Mouse (Mus musculus) Patski (cell line): Measurements from ENCODE around the gene Osbpl2. TPM values are rescaled to one million over a fixed set of nuclear protein-coding genes. Genes with fewer than 3 reads are reported as not detected.

ENCODE experiments used
- ATAC-seq: fragments of 100-300 bp; one replicate; pipeline ENCODE4 v1.8.0; 2021
- CTCF ChIA-PET: fragments of 350-600 bp; sonication (Branson Sonifier 250); formaldehyde crosslinking; loops from one replicate; lab custom pipeline; 2022; ENCODE audit warnings: inconsistent platforms; lab: Charles Lee
- POLR2A ChIA-PET: fragments of 350-600 bp; sonication (Branson Sonifier 250); formaldehyde crosslinking; loops from one replicate; lab custom pipeline; 2022; ENCODE audit warnings: antibody characterized with exemption, inconsistent platforms; lab: Charles Lee
- DNase-seq: peaks from one replicate; pipeline ENCODE4 v3.0.0-alpha.2; 2011; ENCODE audit warnings: low read depth, low spot score
- H3K27me3 ChIP-seq: fragments of 371-371 bp; one replicate; pipeline ENCODE4 v1.5.1; 2021
- CTCF ChIP-seq: fragments of 100-300 bp; IDR thresholded peaks from one replicate; pipeline ENCODE4 v1.5.1; 2021
- in situ Hi-C: fragments of 300-500 bp; cut with MboI; formaldehyde crosslinking; loops from 3 replicates; pipeline ENCODE4 v1.11.1; 2018; ENCODE audit warnings: low pct_unique_long_range_greater_than_20kb, mixed read lengths
- polyA plus RNA-seq: library from polyadenylated mRNA; unstranded; gene quantifications from one replicate; pipeline ENCODE4 v1.2.3, GENCODE M21; 2021

Gene Osbpl2
- polyA plus RNA-seq, 1 experiment from 2014 or later: 41.0 TPM

DNA sequence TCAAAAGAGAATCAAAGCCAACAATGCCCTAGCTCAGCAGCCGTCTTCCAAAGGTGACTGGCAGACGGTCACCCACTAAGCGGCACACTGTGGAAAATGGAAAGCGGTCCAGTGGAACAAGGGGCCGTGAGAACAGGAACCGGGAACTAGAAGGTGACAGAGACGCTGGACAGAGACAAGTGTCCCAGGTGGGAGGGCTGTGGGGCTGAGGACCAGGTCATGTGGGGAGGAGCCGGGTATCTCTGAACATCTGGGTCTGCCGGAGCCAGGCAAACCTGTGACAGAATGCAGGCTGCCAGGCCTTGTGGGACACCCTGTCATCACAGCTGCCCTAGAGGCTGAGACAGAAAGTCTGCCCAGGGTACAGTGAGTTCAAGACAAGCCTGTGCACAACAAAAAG, 85.4 kb downstream of the Osbpl2 start:
- ATAC-seq (no peak), DNase-seq (no peak)
- no peak for TF ChIP-seq CTCF
- no peaks in the 10 kb centered on the region for H3K27me3 ChIP-seq
- ChIA-PET CTCF (interaction anchor here (1.2 to 2.3 kb wide), 4 partner anchors 23 to 47 kb away, joined by 5 to 10 read pairs (median 6); no protein-coding TSS in a partner anchor), POLR2A (interaction anchor here (1.2 kb wide), 1 partner anchor 19 kb away, joined by 3 read pairs; no protein-coding TSS in a partner anchor)
- in situ Hi-C loops: loop anchor here (25.0 kb wide), 1 partner anchor 1383 kb away; the partner anchor contains the start of genes Prpf6, Samd10, Uckl1 and Zfp512b

DNA sequence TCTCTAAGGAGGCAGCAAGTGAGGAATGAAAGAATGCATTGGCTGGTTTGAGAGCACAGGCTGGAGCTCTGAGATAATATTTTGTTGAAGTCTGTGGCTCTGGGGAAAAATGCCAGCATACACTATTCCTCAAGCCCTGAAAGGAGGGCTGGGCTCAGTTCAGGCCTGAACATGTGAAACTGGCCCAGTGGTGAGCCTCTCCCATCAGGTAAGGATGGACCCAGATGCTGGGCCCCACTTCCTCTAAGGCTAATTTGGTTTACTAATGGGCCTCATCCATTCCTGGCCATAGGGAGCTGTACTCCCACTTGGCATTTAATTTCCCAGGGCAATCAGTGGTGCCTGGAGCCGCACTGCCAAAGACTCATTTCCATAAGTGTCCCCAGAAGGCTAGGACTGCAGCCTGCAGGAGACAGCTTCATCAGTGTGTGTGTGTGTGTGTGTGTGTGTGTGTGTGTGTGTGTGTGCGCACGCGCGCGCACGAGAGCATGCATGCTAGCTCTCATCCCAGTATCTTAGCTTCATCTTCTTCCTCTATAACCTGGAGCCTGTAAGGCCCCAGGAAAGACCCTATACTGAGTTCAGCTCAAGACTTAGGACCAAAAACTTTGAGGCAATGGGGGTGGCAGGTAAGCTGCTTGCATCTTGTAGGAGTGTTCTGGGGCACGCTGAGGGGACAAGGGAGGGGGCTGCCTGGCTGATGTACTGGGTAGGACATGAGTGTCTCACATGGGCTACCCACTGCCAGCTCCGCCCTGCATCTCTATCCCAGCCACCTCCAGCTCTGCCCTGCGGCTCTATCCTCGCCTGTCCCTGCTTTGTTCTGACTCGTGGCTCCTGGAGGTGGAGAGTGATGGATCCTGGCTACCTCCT, 86.2 kb downstream of the Osbpl2 start:
- POLR2A ChIA-PET: interaction anchor here (1.0 to 1.2 kb wide), 3 partner anchors 20 to 32 kb away, joined by 3 read pairs; no protein-coding TSS in a partner anchor
- ATAC-seq: no peak

DNA sequence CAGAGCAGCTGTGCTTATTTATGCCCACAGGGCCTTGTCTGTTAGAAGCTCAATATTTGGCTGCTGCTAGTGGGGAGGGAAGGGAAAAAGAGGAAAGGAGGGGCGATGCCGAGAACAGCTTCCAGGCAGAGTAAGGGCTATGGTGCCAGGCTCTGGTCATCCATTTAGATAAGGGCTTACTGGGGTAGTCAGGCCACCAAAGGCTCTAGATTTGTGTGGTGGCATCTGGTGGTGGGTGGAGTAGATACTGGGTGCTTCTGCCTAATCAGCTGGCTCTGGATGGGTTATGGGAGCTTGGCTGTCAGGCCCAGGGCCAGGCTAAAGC, 86.8 kb downstream of the Osbpl2 start:
- POLR2A ChIA-PET: interaction anchor here (1.0 to 1.1 kb wide), 2 partner anchors 30 to 32 kb away, joined by 3 read pairs; no protein-coding TSS in a partner anchor

More for the DNA sequence above, 86.2 kb downstream of the Osbpl2 start:
- in situ Hi-C loops: loop anchor here (25.0 kb wide), 1 partner anchor 1382 kb away; the partner anchor contains the start of genes Prpf6, Samd10, Uckl1 and Zfp512b
- no peaks in the 10 kb centered on the region for H3K27me3 ChIP-seq
- DNase-seq: no peak
- CTCF ChIA-PET: interaction anchor here (1.2 to 2.3 kb wide), 5 partner anchors 12 to 46 kb away, joined by 5 to 10 read pairs (median 5); no protein-coding TSS in a partner anchor
- no peak for TF ChIP-seq CTCF

DNA sequence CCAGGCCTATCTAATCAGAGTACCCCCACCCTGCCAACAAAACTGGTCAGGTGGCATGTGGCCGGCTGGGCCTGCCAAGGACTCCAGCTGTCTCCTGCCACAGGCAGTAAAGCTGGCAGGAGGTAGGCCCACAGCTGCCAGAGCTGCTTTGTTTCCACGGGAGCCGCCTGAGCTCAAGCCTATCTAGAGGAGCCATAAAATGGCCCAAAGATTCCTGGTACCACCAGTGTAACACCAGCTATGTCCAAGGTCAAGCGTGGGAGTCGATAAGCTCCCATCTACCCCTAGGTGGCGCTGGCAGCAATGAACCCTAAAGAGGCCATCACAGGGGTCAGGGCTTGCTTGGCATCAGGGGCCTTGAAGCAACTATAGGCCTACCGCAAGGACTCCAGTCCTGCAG, 88.7 kb downstream of the Osbpl2 start:
- H3K27me3 ChIP-seq: no peaks in the 10 kb centered on the region
- no peak for TF ChIP-seq CTCF
- ATAC-seq (peak; percentile 31), DNase-seq (no peak)
- CTCF ChIA-PET: interaction anchor here (0.6 to 2.1 kb wide), 11 partner anchors 10 to 45 kb away, joined by 3 to 14 read pairs (median 4); partner anchors contain the start of gene Lama5
- POLR2A ChIA-PET: interaction anchor here (0.8 to 2.1 kb wide), 3 partner anchors 14 to 21 kb away, joined by 3 to 9 read pairs (median 3); partner anchors contain the start of gene Lama5
- in situ Hi-C loops: loop anchor here (25.0 kb wide), 1 partner anchor 1379 kb away; the partner anchor contains the start of genes Prpf6, Samd10, Uckl1 and Zfp512b

More for the DNA sequence above, 86.8 kb downstream of the Osbpl2 start:
- no peak for ATAC-seq
- CTCF ChIA-PET: interaction anchor here (1.2 to 2.3 kb wide), 4 partner anchors 13 to 46 kb away, joined by 5 to 10 read pairs (median 6); no protein-coding TSS in a partner anchor
- TF ChIP-seq CTCF: no peak
- no peaks in the 10 kb centered on the region for H3K27me3 ChIP-seq
- DNase-seq: no peak
- in situ Hi-C loops: loop anchor here (25.0 kb wide), 1 partner anchor 1381 kb away; the partner anchor contains the start of genes Prpf6, Samd10, Uckl1 and Zfp512b

DNA sequence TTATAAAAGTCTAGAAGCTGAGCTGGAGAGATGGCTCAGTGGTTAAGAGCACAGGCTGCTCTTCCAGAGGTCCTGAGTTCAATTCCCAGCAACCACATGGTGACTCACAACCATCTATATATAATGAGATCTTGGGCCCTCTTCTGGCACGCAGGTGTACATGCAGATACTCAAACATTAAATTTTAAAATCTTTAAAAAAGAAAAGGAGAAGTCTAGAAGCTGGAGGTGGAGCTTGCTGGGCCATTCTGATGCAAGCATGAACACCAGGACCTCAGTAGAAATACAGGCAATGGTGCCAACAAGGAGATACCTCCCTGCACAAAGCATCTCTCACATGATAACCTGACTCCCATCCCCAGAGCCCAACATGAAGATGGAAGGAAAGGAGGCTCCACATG, 89.9 kb downstream of the Osbpl2 start:
- no peak for ATAC-seq
- CTCF ChIA-PET: interaction anchor here (1.5 to 2.1 kb wide), 2 partner anchors 14 to 44 kb away, joined by 6 to 7 read pairs; no protein-coding TSS in a partner anchor

DNA sequence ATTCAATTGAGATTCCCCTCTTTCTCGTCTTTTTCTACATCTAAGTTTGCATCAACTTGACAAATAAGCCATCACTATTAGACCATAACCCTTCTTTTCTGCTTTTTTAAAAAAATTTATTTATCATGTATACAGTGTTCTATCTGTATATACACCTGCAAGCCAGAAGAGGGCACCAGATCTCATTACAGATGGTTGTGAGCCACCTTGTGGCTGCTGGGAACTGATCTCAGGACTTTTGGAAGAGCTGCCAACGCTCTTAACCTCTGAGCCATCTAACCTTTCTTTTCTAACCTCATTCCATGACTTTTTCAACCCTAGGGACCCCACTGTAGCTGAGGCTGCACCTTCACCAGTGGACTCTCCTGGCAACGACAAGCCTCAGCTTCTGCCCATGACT, 93.1 kb downstream of the Osbpl2 start:
- ATAC-seq (no peak), DNase-seq (no peak)
- H3K27me3 ChIP-seq: no peaks in the 10 kb centered on the region
- ChIA-PET POLR2A (no interaction called here), CTCF (interaction anchor here (1.3 to 2.0 kb wide), 3 partner anchors 11 to 39 kb away, joined by 3 to 6 read pairs (median 3); no protein-coding TSS in a partner anchor)
- TF ChIP-seq CTCF: no peak
- in situ Hi-C loops: loop anchor here (25.0 kb wide), 1 partner anchor 1375 kb away; the partner anchor contains the start of genes Prpf6, Samd10, Uckl1 and Zfp512b

More for the DNA sequence above, 89.9 kb downstream of the Osbpl2 start:
- POLR2A ChIA-PET: interaction anchor here (1.3 to 2.1 kb wide), 2 partner anchors 16 to 25 kb away, joined by 3 to 9 read pairs; partner anchors contain the start of gene Lama5
- no peaks in the 10 kb centered on the region for H3K27me3 ChIP-seq
- no peak for TF ChIP-seq CTCF
- in situ Hi-C loops: loop anchor here (25.0 kb wide), 1 partner anchor 1378 kb away; the partner anchor contains the start of genes Prpf6, Samd10, Uckl1 and Zfp512b
- DNase-seq: no peak

Other genes starting within 250 kb of the Osbpl2 start
- gene Taf4, start 142.7 kb upstream of the Osbpl2 start, polyA plus RNA-seq: 23.5 TPM
- 51.1 TPM for gene Lsm14b, start 94.3 kb upstream of the Osbpl2 start, polyA plus RNA-seq
- gene Psma7, start 76.9 kb upstream of the Osbpl2 start, polyA plus RNA-seq: 316 TPM
- 8.1 TPM for gene Ss18l1, start 76.8 kb upstream of the Osbpl2 start, polyA plus RNA-seq
- gene Mtg2, start 48.7 kb upstream of the Osbpl2 start, polyA plus RNA-seq: 22.4 TPM
- 0.08 TPM for gene Hrh3, start 14.8 kb upstream of the Osbpl2 start, polyA plus RNA-seq
- gene Adrm1, start 52.2 kb downstream of the Osbpl2 start, polyA plus RNA-seq: 163 TPM
- 221 TPM for gene Lama5, start 106.6 kb downstream of the Osbpl2 start, polyA plus RNA-seq
- 1,364 TPM for gene Rps21, start 138.1 kb downstream of the Osbpl2 start, polyA plus RNA-seq
- 12.7 TPM for gene Cables2, start 154.2 kb downstream of the Osbpl2 start, polyA plus RNA-seq
- gene Rbbp8nl, start 170.6 kb downstream of the Osbpl2 start, polyA plus RNA-seq: not detected
- gene Gata5, start 215.4 kb downstream of the Osbpl2 start, polyA plus RNA-seq: not detected